Mouse (Mus musculus): ENCODE data around the gene Lekr1.
A peak's percentile ranks its signal among the peaks of the same experiment; 100 is the strongest.

Gene Lekr1

GRCm38 (mm10) chr3:65656451-65656850, 9.6 kb upstream of the Lekr1 start:
- no peak for DNase-seq (ENCODE audit: extremely low read depth, low read depth, low spot score)

GRCm38 (mm10) chr3:65656902-65657660, 8.9 kb upstream of the Lekr1 start:
- DNase-seq (ENCODE audit: extremely low read depth, low read depth, low spot score): no peak

GRCm38 (mm10) chr3:65658081-65658612, 7.9 kb upstream of the Lekr1 start:
- no peak for DNase-seq (ENCODE audit: extremely low read depth, low read depth, low spot score)

GRCm38 (mm10) chr3:65658721-65659619, 7.1 kb upstream of the Lekr1 start:
- no peak for DNase-seq (ENCODE audit: extremely low read depth, low read depth, low spot score)

- DNase-seq (ENCODE audit: extremely low read depth, low read depth, low spot score): no peak
Observed at GRCm38 (mm10) chr3:65659620-65659932, 6.5 kb upstream of the Lekr1 start.

GRCm38 (mm10) chr3:65660336-65660735, 5.7 kb upstream of the Lekr1 start:
- no peak for DNase-seq (ENCODE audit: extremely low read depth, low read depth, low spot score)

GRCm38 (mm10) chr3:65661731-65662130, 4.3 kb upstream of the Lekr1 start:
- no peak for DNase-seq (ENCODE audit: extremely low read depth, low read depth, low spot score)

GRCm38 (mm10) chr3:65663176-65663575, 2.9 kb upstream of the Lekr1 start:
- DNase-seq (ENCODE audit: extremely low read depth, low read depth, low spot score): no peak

- DNase-seq (ENCODE audit: extremely low read depth, low read depth, low spot score): no peak
Observed at GRCm38 (mm10) chr3:65670216-65670615, 4.2 kb downstream of the Lekr1 start.

GRCm38 (mm10) chr3:65673725-65674124, 7.7 kb downstream of the Lekr1 start:
- DNase-seq (ENCODE audit: extremely low read depth, low read depth, low spot score): no peak

GRCm38 (mm10) chr3:65680612-65681011, 14.6 kb downstream of the Lekr1 start:
- no peak for DNase-seq (ENCODE audit: extremely low read depth, low read depth, low spot score)

GRCm38 (mm10) chr3:65689705-65690104, 23.7 kb downstream of the Lekr1 start:
- no peak for DNase-seq (ENCODE audit: extremely low read depth, low read depth, low spot score)

GRCm38 (mm10) chr3:65690850-65691249, 24.8 kb downstream of the Lekr1 start:
- DNase-seq (ENCODE audit: extremely low read depth, low read depth, low spot score): no peak

GRCm38 (mm10) chr3:65699704-65700103, 33.7 kb downstream of the Lekr1 start:
- DNase-seq (ENCODE audit: extremely low read depth, low read depth, low spot score): no peak

- peak; percentile 16 for DNase-seq (ENCODE audit: extremely low read depth, low read depth, low spot score)
Observed at GRCm38 (mm10) chr3:65714372-65714771, 48.3 kb downstream of the Lekr1 start.

- no peak for DNase-seq (ENCODE audit: extremely low read depth, low read depth, low spot score)
Observed at GRCm38 (mm10) chr3:65717406-65717805, 51.4 kb downstream of the Lekr1 start.

- DNase-seq (ENCODE audit: extremely low read depth, low read depth, low spot score): no peak
Observed at GRCm38 (mm10) chr3:65722897-65723296, 56.9 kb downstream of the Lekr1 start.

GRCm38 (mm10) chr3:65723664-65724063, 57.6 kb downstream of the Lekr1 start:
- no peak for DNase-seq (ENCODE audit: extremely low read depth, low read depth, low spot score)

- DNase-seq (ENCODE audit: extremely low read depth, low read depth, low spot score): no peak
Observed at GRCm38 (mm10) chr3:65737816-65738215, 71.8 kb downstream of the Lekr1 start.

- DNase-seq (ENCODE audit: extremely low read depth, low read depth, low spot score): peak; percentile 14
Observed at GRCm38 (mm10) chr3:65744936-65745335, 78.9 kb downstream of the Lekr1 start.

GRCm38 (mm10) chr3:65764511-65765508, 98.8 kb downstream of the Lekr1 start:
- no peak for DNase-seq (ENCODE audit: extremely low read depth, low read depth, low spot score)
